Mouse (Mus musculus) stomach, embryonic 16.5 days (tissue): ENCODE data around the gene Nr4a3. TPM values are rescaled to one million over a fixed set of nuclear protein-coding genes. Genes with fewer than 3 reads are reported as not detected.

ENCODE experiments used
- polyA plus RNA-seq: library from polyadenylated mRNA; unstranded; fragments of >200 nt; fragmentation: Nextera tagmentation; extraction: Ambion mirVana; gene quantifications from 2 replicates; pipeline ENCODE4 v1.2.1, GENCODE M21; 2015

The Nr4a3 gene
- polyA plus RNA-seq, 1 experiment from 2014 or later, result 0.13 TPM

Other genes with a start within 250 kb of the Nr4a3 start
- 28.7 and 30.7 TPM in 2 replicates for gene Stx17, start 79.8 kb downstream of the Nr4a3 start, polyA plus RNA-seq
- 120 and 125 TPM in 2 replicates for gene Erp44, start 234.4 kb downstream of the Nr4a3 start, polyA plus RNA-seq
- 9.2 and 10.2 TPM in 2 replicates for gene Invs, start 234.6 kb downstream of the Nr4a3 start, polyA plus RNA-seq